Mouse (Mus musculus): Measurements from ENCODE around the gene Umodl1. TPM values are rescaled to one million over a fixed set of nuclear protein-coding genes. Genes with fewer than 3 reads are reported as not detected.

The Umodl1 gene
- polyA plus RNA-seq, 1 experiment from 2014 or later: 0.04 TPM

- Histone ChIP-seq H3K9ac (replicated peaks; ENCODE audit: low read depth, low read length) (no peak overlapping the region), H3K36me3 (ENCODE audit: control insufficient read depth, insufficient read depth) (no peaks in the 10 kb centered on the region), H3K4me2 (ENCODE audit: low read length) (no peak overlapping the region), H3K9me3 (ENCODE audit: control insufficient read depth, low read length) (no peaks in the 10 kb centered on the region), H3K27ac (ENCODE audit: low read length) (no peak overlapping the region), H3K27me3 (replicated peaks; ENCODE audit: control insufficient read depth, insufficient read depth, low read length) (no peaks in the 10 kb centered on the region), H3K4me3 (replicated peaks; ENCODE audit: low read length) (no peak overlapping the region), H3K4me1 (replicated peaks; ENCODE audit: control insufficient read depth, insufficient read depth, low read length) (0 out of 2 replicates have a peak, but pooled peaks cover 2% of the 10 kb centered on the region)
- WGBS: 47% methylated on average over 5 of the region's 5 CpGs
- no peak for ATAC-seq
These were observed 19.1 kb upstream of the Umodl1 start for GRCm38 (mm10) chr17:30935301-30935700.

GRCm38 (mm10) chr17:30938554-30938953 is 15.9 kb upstream of the Umodl1 start:
- Histone ChIP-seq H3K27ac (ENCODE audit: low read length) (no peak overlapping the region), H3K9ac (replicated peaks; ENCODE audit: low read depth, low read length) (no peak overlapping the region), H3K4me2 (ENCODE audit: low read length) (no peak overlapping the region), H3K9me3 (ENCODE audit: control insufficient read depth, low read length) (no peaks in the 10 kb centered on the region), H3K27me3 (replicated peaks; ENCODE audit: control insufficient read depth, insufficient read depth, low read length) (no peaks in the 10 kb centered on the region), H3K4me3 (replicated peaks; ENCODE audit: low read length) (no peak overlapping the region), H3K4me1 (replicated peaks; ENCODE audit: control insufficient read depth, insufficient read depth, low read length) (0 out of 2 replicates have a peak, but pooled peaks cover 2% of the 10 kb centered on the region), H3K36me3 (ENCODE audit: control insufficient read depth, insufficient read depth) (no peaks in the 10 kb centered on the region)
- WGBS: 63% methylated on average over 9 of the region's 9 CpGs
- no peak for ATAC-seq

GRCm38 (mm10) chr17:30948382-30948781 is 6.1 kb upstream of the Umodl1 start:
- H3K27me3 ChIP-seq (replicated peaks; ENCODE audit: control insufficient read depth, insufficient read depth, low read length): no peaks in the 10 kb centered on the region
- no peak overlapping the region for H3K27ac ChIP-seq (ENCODE audit: low read length)
- no peaks in the 10 kb centered on the region for H3K36me3 ChIP-seq (ENCODE audit: control insufficient read depth, insufficient read depth)
- no peaks in the 10 kb centered on the region for H3K9me3 ChIP-seq (ENCODE audit: control insufficient read depth, low read length)
- no peak overlapping the region for H3K9ac ChIP-seq (replicated peaks; ENCODE audit: low read depth, low read length)
- no peak overlapping the region for H3K4me3 ChIP-seq (replicated peaks; ENCODE audit: low read length)
- 71% methylated on average over 1 of the region's 1 CpGs for WGBS
- H3K4me1 ChIP-seq (replicated peaks; ENCODE audit: control insufficient read depth, insufficient read depth, low read length): no peaks in the 10 kb centered on the region
- no peak for ATAC-seq
- H3K4me2 ChIP-seq (ENCODE audit: low read length): no peak overlapping the region

- H3K27me3 ChIP-seq (replicated peaks; ENCODE audit: control insufficient read depth, insufficient read depth, low read length): no peaks in the 10 kb centered on the region
- H3K9me3 ChIP-seq (ENCODE audit: control insufficient read depth, low read length): no peaks in the 10 kb centered on the region
- H3K4me2 ChIP-seq (ENCODE audit: low read length): no peak overlapping the region
- no peak for ATAC-seq
- WGBS: 4% methylated on average over 7 of the region's 7 CpGs
- no peak overlapping the region for H3K27ac ChIP-seq (ENCODE audit: low read length)
- no peaks in the 10 kb centered on the region for H3K4me1 ChIP-seq (replicated peaks; ENCODE audit: control insufficient read depth, insufficient read depth, low read length)
- H3K36me3 ChIP-seq (ENCODE audit: control insufficient read depth, insufficient read depth): no peaks in the 10 kb centered on the region
- H3K9ac ChIP-seq (replicated peaks; ENCODE audit: low read depth, low read length): no peak overlapping the region
- H3K4me3 ChIP-seq (replicated peaks; ENCODE audit: low read length): no peak overlapping the region
These were observed 3.7 kb upstream of the Umodl1 start for GRCm38 (mm10) chr17:30950780-30951179.

- ATAC-seq: no peak
- WGBS: 52% methylated on average over 8 of the region's 8 CpGs
- Histone ChIP-seq H3K4me2 (ENCODE audit: low read length) (no peak overlapping the region), H3K36me3 (ENCODE audit: control insufficient read depth, insufficient read depth) (no peaks in the 10 kb centered on the region), H3K27me3 (replicated peaks; ENCODE audit: control insufficient read depth, insufficient read depth, low read length) (no peaks in the 10 kb centered on the region), H3K4me1 (replicated peaks; ENCODE audit: control insufficient read depth, insufficient read depth, low read length) (no peaks in the 10 kb centered on the region), H3K4me3 (replicated peaks; ENCODE audit: low read length) (no peak overlapping the region), H3K9ac (replicated peaks; ENCODE audit: low read depth, low read length) (no peak overlapping the region), H3K27ac (ENCODE audit: low read length) (no peak overlapping the region), H3K9me3 (ENCODE audit: control insufficient read depth, low read length) (no peaks in the 10 kb centered on the region)
These were observed 2.8 kb upstream of the Umodl1 start for GRCm38 (mm10) chr17:30951600-30951999.

- Histone ChIP-seq H3K4me2 (ENCODE audit: low read length) (no peak overlapping the region), H3K27me3 (replicated peaks; ENCODE audit: control insufficient read depth, insufficient read depth, low read length) (no peaks in the 10 kb centered on the region), H3K4me1 (replicated peaks; ENCODE audit: control insufficient read depth, insufficient read depth, low read length) (no peaks in the 10 kb centered on the region), H3K27ac (ENCODE audit: low read length) (no peak overlapping the region), H3K9ac (replicated peaks; ENCODE audit: low read depth, low read length) (no peak overlapping the region), H3K4me3 (replicated peaks; ENCODE audit: low read length) (no peak overlapping the region), H3K9me3 (ENCODE audit: control insufficient read depth, low read length) (no peaks in the 10 kb centered on the region), H3K36me3 (ENCODE audit: control insufficient read depth, insufficient read depth) (no peaks in the 10 kb centered on the region)
- whole genome bisulfite sequencing: 78% methylated on average over 7 of the region's 7 CpGs
- ATAC-seq: no peak
These were observed 7.6 kb downstream of the Umodl1 start for GRCm38 (mm10) chr17:30961936-30962592.

GRCm38 (mm10) chr17:30962880-30963279 is 8.4 kb downstream of the Umodl1 start:
- H3K9me3 ChIP-seq (ENCODE audit: control insufficient read depth, low read length): no peaks in the 10 kb centered on the region
- H3K27ac ChIP-seq (ENCODE audit: low read length): no peak overlapping the region
- no peaks in the 10 kb centered on the region for H3K4me1 ChIP-seq (replicated peaks; ENCODE audit: control insufficient read depth, insufficient read depth, low read length)
- no peak overlapping the region for H3K4me3 ChIP-seq (replicated peaks; ENCODE audit: low read length)
- ATAC-seq: no peak
- H3K27me3 ChIP-seq (replicated peaks; ENCODE audit: control insufficient read depth, insufficient read depth, low read length): no peaks in the 10 kb centered on the region
- H3K4me2 ChIP-seq (ENCODE audit: low read length): no peak overlapping the region
- 32% methylated on average over 2 of the region's 2 CpGs for WGBS
- no peaks in the 10 kb centered on the region for H3K36me3 ChIP-seq (ENCODE audit: control insufficient read depth, insufficient read depth)
- H3K9ac ChIP-seq (replicated peaks; ENCODE audit: low read depth, low read length): no peak overlapping the region

- Histone ChIP-seq H3K4me3 (replicated peaks; ENCODE audit: low read length) (no peak overlapping the region), H3K9me3 (ENCODE audit: control insufficient read depth, low read length) (no peaks in the 10 kb centered on the region), H3K27ac (ENCODE audit: low read length) (no peak overlapping the region), H3K4me1 (replicated peaks; ENCODE audit: control insufficient read depth, insufficient read depth, low read length) (peaks cover 4% of the 10 kb centered on the region; the same call in 1 of the 2 replicates), H3K9ac (replicated peaks; ENCODE audit: low read depth, low read length) (0 out of 2 replicates have a peak overlapping the region, but pooled peaks have one; percentile 7), H3K36me3 (ENCODE audit: control insufficient read depth, insufficient read depth) (no peaks in the 10 kb centered on the region), H3K4me2 (ENCODE audit: low read length) (no peak overlapping the region), H3K27me3 (replicated peaks; ENCODE audit: control insufficient read depth, insufficient read depth, low read length) (no peaks in the 10 kb centered on the region)
- WGBS: 56% methylated on average over 4 of the region's 4 CpGs
- ATAC-seq: no peak
These were observed 15.5 kb downstream of the Umodl1 start for GRCm38 (mm10) chr17:30969983-30970382.

- Histone ChIP-seq H3K36me3 (ENCODE audit: control insufficient read depth, insufficient read depth) (no peaks in the 10 kb centered on the region), H3K4me1 (replicated peaks; ENCODE audit: control insufficient read depth, insufficient read depth, low read length) (peaks cover 4% of the 10 kb centered on the region; the same call in 1 of the 2 replicates), H3K9ac (replicated peaks; ENCODE audit: low read depth, low read length) (no peak overlapping the region), H3K27me3 (replicated peaks; ENCODE audit: control insufficient read depth, insufficient read depth, low read length) (no peaks in the 10 kb centered on the region), H3K27ac (ENCODE audit: low read length) (no peak overlapping the region), H3K9me3 (ENCODE audit: control insufficient read depth, low read length) (no peaks in the 10 kb centered on the region), H3K4me2 (ENCODE audit: low read length) (no peak overlapping the region), H3K4me3 (replicated peaks; ENCODE audit: low read length) (no peak overlapping the region)
- WGBS: 83% methylated on average over 7 of the region's 7 CpGs
- ATAC-seq: no peak
These were observed 17.4 kb downstream of the Umodl1 start for GRCm38 (mm10) chr17:30971877-30972276.

GRCm38 (mm10) chr17:30973332-30973731 is 18.9 kb downstream of the Umodl1 start:
- no peak overlapping the region for H3K4me2 ChIP-seq (ENCODE audit: low read length)
- no peak for ATAC-seq
- H3K27me3 ChIP-seq (replicated peaks; ENCODE audit: control insufficient read depth, insufficient read depth, low read length): no peaks in the 10 kb centered on the region
- peaks cover 8% of the 10 kb centered on the region; the same call in 1 of the 2 replicates for H3K4me1 ChIP-seq (replicated peaks; ENCODE audit: control insufficient read depth, insufficient read depth, low read length)
- no peak overlapping the region for H3K4me3 ChIP-seq (replicated peaks; ENCODE audit: low read length)
- no peaks in the 10 kb centered on the region for H3K9me3 ChIP-seq (ENCODE audit: control insufficient read depth, low read length)
- no peaks in the 10 kb centered on the region for H3K36me3 ChIP-seq (ENCODE audit: control insufficient read depth, insufficient read depth)
- 82% methylated on average over 6 of the region's 6 CpGs for WGBS
- no peak overlapping the region for H3K27ac ChIP-seq (ENCODE audit: low read length)
- H3K9ac ChIP-seq (replicated peaks; ENCODE audit: low read depth, low read length): no peak overlapping the region
